Mouse (Mus musculus) cerebellum, adult 18-20 months (tissue): ENCODE data around the gene Lars2.
"Not testable (repeated sequence)": the region's sequence is repeated elsewhere in the genome, so short reads cannot be mapped to it uniquely, and the experiment has no call there.

Experiments used
- DNase-seq, 2 experiments: peaks; one replicate each; pipeline ENCODE4 v3.0.0; 2021

Lars2 gene

GRCm38 (mm10) chr9:123366708-123367385 lies at the start of gene Lars2:
Gene Lars2 (plus strand): TSS chr9:123366927.
- DNase-seq, result peak; percentile 94 to 97

GRCm38 (mm10) chr9:123326106-123326505 lies 40.6 kb upstream of the Lars2 start:
- DNase-seq, result no peak

GRCm38 (mm10) chr9:123328336-123328735 lies 38.4 kb upstream of the Lars2 start:
- DNase-seq, result no peak

- DNase-seq, result no peak
Measured at GRCm38 (mm10) chr9:123329831-123330230, 36.9 kb upstream of the Lars2 start.

- not testable (repeated sequence) for DNase-seq
Measured at GRCm38 (mm10) chr9:123330271-123330670, 36.5 kb upstream of the Lars2 start.

- DNase-seq, result no peak
Measured at GRCm38 (mm10) chr9:123333479-123333878, 33.2 kb upstream of the Lars2 start.

GRCm38 (mm10) chr9:123335044-123335670 lies 31.6 kb upstream of the Lars2 start:
- no peak for DNase-seq

- DNase-seq, result no peak
Measured at GRCm38 (mm10) chr9:123339651-123340144, 27.0 kb upstream of the Lars2 start.

GRCm38 (mm10) chr9:123341256-123341655 lies 25.5 kb upstream of the Lars2 start:
- no peak for DNase-seq

- no peak for DNase-seq
Measured at GRCm38 (mm10) chr9:123343069-123343468, 23.7 kb upstream of the Lars2 start.

GRCm38 (mm10) chr9:123349286-123349685 lies 17.4 kb upstream of the Lars2 start:
- not testable (repeated sequence) for DNase-seq

- no peak for DNase-seq
Measured at GRCm38 (mm10) chr9:123359981-123360380, 6.7 kb upstream of the Lars2 start.

- DNase-seq, result no peak
Measured at GRCm38 (mm10) chr9:123365353-123365752, 1.4 kb upstream of the Lars2 start.

GRCm38 (mm10) chr9:123365942-123366707 lies 602 bp upstream of the Lars2 start:
- DNase-seq, result no peak

- DNase-seq, result no peak
Measured at GRCm38 (mm10) chr9:123367636-123368035, 909 bp downstream of the Lars2 start.

GRCm38 (mm10) chr9:123382399-123382798 lies 15.7 kb downstream of the Lars2 start:
- DNase-seq, result no peak

- DNase-seq, result peak; percentile 56 to 57
Measured at GRCm38 (mm10) chr9:123384696-123385095, 18.0 kb downstream of the Lars2 start.

GRCm38 (mm10) chr9:123385352-123386198 lies 18.8 kb downstream of the Lars2 start:
- no peak for DNase-seq

- DNase-seq, result no peak
Measured at GRCm38 (mm10) chr9:123386347-123386746, 19.6 kb downstream of the Lars2 start.

GRCm38 (mm10) chr9:123388087-123389007 lies 21.6 kb downstream of the Lars2 start:
- DNase-seq, result not testable (repeated sequence)

- no peak for DNase-seq
Measured at GRCm38 (mm10) chr9:123391140-123391849, 24.6 kb downstream of the Lars2 start.
